Mouse (Mus musculus) liver, embryonic 13.5 days (tissue): ENCODE measurements at regions not wholly inside any gene's neighbourhood (a gene's known extent, or its start where the extent isn't known, plus 50 kb on each side); places are given as distances from the start of the nearest gene placed in this dataset.

Experiments
- ATAC-seq: fragments of 200-750 bp; cut with Nextera tagmentation; 2 replicates; pipeline ENCODE4 v1.8.0; 2017; ENCODE audit warnings: low read depth, mild to moderate bottlenecking, moderate number of reproducible peaks, moderate library complexity
- DNase-seq: peaks from one replicate; pipeline ENCODE4 v3.0.0; 2022
- H3K27ac ChIP-seq: fragments of 300-500 bp; sonication (generic); 2 replicates; pipeline ENCODE4 v1.5.1; 2015; ENCODE audit warnings: moderate library complexity, mild to moderate bottlenecking, inconsistent platforms
- H3K27me3 ChIP-seq: fragments of 300-500 bp; sonication (generic); 2 replicates; pipeline ENCODE4 v1.6.1; 2015; ENCODE audit warnings: mild to moderate bottlenecking, inconsistent platforms
- H3K36me3 ChIP-seq: fragments of 300-500 bp; sonication (generic); 2 replicates; pipeline ENCODE4 v1.6.1; 2015; ENCODE audit warnings: mild to moderate bottlenecking, inconsistent platforms
- H3K4me1 ChIP-seq: fragments of 300-500 bp; sonication (generic); replicated peaks from 2 replicates; pipeline ENCODE4 v1.6.1; 2015; ENCODE audit warnings: inconsistent platforms
- H3K4me2 ChIP-seq: fragments of 300-500 bp; sonication (generic); 2 replicates; pipeline ENCODE4 v1.6.1; 2015; ENCODE audit warnings: inconsistent platforms, mild to moderate bottlenecking, moderate library complexity
- H3K4me3 ChIP-seq: fragments of 300-500 bp; sonication (generic); replicated peaks from 2 replicates; pipeline ENCODE4 v1.5.1; 2015; ENCODE audit warnings: mild to moderate bottlenecking, inconsistent platforms
- H3K9ac ChIP-seq: fragments of 300-500 bp; sonication (generic); 2 replicates; pipeline ENCODE4 v1.6.1; 2015; ENCODE audit warnings: mild to moderate bottlenecking, inconsistent platforms
- H3K9me3 ChIP-seq: fragments of 300-500 bp; sonication (generic); replicated peaks from 2 replicates; pipeline ENCODE4 v1.6.1; 2016; ENCODE audit warnings: inconsistent platforms
- WGBS: fragments of 180-500 bp; shearing (Covaris S2); methylation state at CpG from one replicate; pipeline ENCODE4 v1.1.7; 2015; ENCODE audit not compliant: insufficient replicate concordance; 5-methylcytosine and 5-hydroxymethylcytosine counted together

DNA sequence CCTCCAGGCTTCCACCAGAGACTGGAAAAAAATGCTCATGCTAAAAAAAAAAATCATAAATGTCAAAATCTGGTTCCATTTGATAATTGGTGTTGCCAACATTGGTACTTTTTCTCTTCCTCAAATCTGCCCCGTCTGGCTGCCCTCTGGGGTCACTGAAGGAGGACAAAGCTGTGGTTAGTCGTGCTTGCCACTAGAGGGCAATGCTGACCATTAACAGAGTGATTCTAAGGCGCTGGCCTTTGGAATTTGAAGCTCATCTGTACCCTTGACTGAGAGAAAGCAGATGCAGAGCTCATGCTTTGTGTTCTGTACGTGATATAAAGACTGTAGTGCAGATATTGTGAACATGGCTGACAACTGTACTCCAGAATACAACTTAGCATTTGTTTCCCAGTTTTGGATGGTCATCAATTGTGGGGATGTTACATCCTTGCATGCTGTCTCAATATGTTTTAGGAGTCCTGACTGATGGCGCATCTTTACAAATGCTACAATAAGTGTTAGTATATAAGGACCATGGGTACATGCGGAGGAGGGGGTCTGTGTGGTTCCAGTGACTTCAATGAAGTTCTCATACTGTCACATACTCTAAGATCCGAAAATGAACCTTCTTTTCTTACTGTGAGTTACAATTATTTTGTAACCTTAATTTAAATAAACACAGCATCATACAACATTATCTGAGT is 109.0 kb upstream of the Dkk2 start:
- ATAC-seq (no peak), DNase-seq (no peak)
- no peaks in the 10 kb centered on the region for H3K27me3 ChIP-seq
- no peak overlapping the region for H3K4me2 ChIP-seq
- H3K4me1 ChIP-seq: no peaks in the 10 kb centered on the region
- H3K4me3 ChIP-seq: no peak overlapping the region
- WGBS: 29% methylated on average over 7 of the region's 7 CpGs
- no peaks in the 10 kb centered on the region for H3K36me3 ChIP-seq
- H3K9ac ChIP-seq: no peak overlapping the region
- H3K9me3 ChIP-seq: peaks cover 4% of the 10 kb centered on the region; the same call in 1 of the 2 replicates
- H3K27ac ChIP-seq: no peak overlapping the region

DNA sequence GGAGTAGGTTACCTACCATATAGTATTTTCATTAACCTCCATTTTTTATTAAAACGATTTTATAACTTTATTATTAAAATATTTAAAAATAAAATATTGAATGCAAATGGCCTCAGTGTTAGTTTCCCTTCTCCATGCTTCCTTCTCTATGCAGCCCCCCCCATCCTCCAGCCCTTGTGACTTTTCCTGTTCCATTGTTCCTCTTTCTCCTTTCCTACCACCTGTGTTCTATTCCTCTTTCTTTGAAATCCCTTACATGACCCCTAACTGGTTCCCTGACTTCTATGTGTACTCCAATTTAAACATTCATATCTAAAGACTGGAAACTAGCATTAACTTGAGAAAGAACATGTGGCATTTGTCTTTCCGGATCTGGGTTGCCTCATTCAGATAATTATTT is 101.8 kb upstream of the Dkk2 start:
- H3K36me3 ChIP-seq: no peaks in the 10 kb centered on the region
- DNase-seq (no peak), ATAC-seq (no peak)
- no peak overlapping the region for H3K27ac ChIP-seq
- H3K9ac ChIP-seq: no peak overlapping the region
- no peaks in the 10 kb centered on the region; the same call in 1 of the 2 replicates for H3K9me3 ChIP-seq
- no peaks in the 10 kb centered on the region for H3K4me1 ChIP-seq
- no peaks in the 10 kb centered on the region for H3K27me3 ChIP-seq
- H3K4me3 ChIP-seq: no peak overlapping the region
- no peak overlapping the region for H3K4me2 ChIP-seq
- WGBS: 63% methylated on average over 2 of the region's 2 CpGs

DNA sequence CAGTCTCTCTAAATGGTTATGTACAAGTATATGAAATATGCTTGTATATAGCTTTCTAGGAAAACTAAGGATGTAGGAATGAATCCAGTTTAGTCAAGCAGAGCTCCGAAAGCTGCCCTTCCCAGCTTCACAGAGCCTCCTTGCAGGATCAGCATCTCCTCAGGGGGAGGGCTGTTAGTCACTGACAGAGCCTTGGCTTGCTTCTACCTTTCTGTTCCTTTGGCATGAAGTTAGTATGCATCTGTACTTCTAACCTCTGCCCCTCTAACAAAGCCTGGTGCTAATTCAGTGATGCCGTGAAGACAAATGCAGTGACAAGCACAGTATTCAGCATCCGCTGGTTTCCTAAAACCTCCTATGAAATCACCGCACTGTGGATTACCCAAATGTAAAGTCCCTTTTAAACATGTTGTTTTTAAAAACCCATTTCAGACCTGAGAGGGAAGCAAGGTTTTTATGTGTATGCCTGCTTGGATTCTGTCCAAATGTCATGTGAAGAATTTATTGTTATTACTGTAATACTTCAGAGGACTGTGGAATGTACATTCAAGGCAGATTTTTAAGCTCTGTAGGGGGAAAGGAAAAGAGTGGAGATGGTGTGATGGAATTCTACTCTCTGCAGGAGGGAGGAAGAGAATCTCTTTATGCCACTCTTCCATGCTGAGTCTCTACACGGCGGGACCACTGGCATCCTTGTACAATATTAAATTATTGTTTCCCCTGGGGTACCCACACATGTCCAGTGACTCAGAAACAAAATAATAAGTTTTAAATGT is 86.1 kb upstream of the Dkk2 start:
- H3K4me1 ChIP-seq: no peaks in the 10 kb centered on the region
- H3K27me3 ChIP-seq: no peaks in the 10 kb centered on the region
- no peak overlapping the region for H3K4me3 ChIP-seq
- no peak overlapping the region for H3K4me2 ChIP-seq
- H3K27ac ChIP-seq: no peak overlapping the region
- H3K36me3 ChIP-seq: no peaks in the 10 kb centered on the region
- whole genome bisulfite sequencing: 76% methylated on average over 6 of the region's 6 CpGs
- no peak for DNase-seq
- no peaks in the 10 kb centered on the region for H3K9me3 ChIP-seq
- no peak overlapping the region for H3K9ac ChIP-seq
- no peak for ATAC-seq

DNA sequence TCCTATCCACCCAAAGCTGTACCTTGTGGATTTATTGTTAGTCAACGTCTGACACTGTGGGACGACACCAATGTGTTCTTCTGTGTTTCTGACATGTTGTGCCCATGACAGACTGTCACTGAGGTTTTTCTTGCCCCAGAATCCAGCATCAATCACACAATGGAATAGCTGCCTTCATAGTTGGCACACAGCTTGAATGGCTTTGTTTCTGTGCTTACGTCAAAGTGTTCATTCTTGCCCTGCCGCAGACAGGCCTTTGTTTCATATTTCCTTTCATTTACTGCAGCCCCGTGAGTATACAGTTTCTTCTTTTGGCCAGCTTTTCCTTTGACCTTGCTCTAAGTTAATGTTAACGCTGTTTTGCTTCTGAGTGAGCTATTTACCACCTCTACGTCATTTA is 78.9 kb upstream of the Dkk2 start:
- 59% methylated on average over 7 of the region's 7 CpGs for WGBS
- Histone ChIP-seq H3K27ac (no peak overlapping the region), H3K4me3 (no peak overlapping the region), H3K27me3 (no peaks in the 10 kb centered on the region), H3K9me3 (no peaks in the 10 kb centered on the region), H3K9ac (no peak overlapping the region), H3K4me1 (no peaks in the 10 kb centered on the region), H3K4me2 (no peak overlapping the region), H3K36me3 (no peaks in the 10 kb centered on the region)
- DNase-seq: no peak
- no peak for ATAC-seq

DNA sequence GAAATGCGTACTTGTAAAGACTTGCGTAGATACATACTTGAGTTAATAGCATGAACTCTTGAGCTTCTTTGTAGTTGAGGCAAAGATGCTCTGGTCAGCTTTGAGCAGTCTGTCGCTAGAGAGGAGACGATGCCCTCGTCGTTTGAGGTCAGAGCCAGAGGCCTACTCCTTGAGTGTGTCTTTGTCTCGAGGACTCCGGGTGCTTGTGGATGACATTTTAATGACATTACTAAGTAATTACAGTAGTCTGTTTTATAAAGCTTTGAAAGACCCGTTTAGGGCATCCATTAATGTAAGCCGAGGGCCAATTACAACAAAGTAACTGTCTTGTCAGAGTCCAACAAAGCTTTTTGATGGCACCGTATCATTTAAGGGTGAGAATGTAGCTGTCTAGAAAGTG is 78.2 kb upstream of the Dkk2 start:
- H3K9ac ChIP-seq: no peak overlapping the region
- H3K27ac ChIP-seq: no peak overlapping the region
- H3K36me3 ChIP-seq: no peaks in the 10 kb centered on the region
- H3K4me1 ChIP-seq: no peaks in the 10 kb centered on the region
- no peak for DNase-seq
- no peaks in the 10 kb centered on the region for H3K9me3 ChIP-seq
- H3K4me3 ChIP-seq: no peak overlapping the region
- ATAC-seq: no peak
- no peaks in the 10 kb centered on the region for H3K27me3 ChIP-seq
- H3K4me2 ChIP-seq: no peak overlapping the region
- WGBS: 78% methylated on average over 11 of the region's 11 CpGs

DNA sequence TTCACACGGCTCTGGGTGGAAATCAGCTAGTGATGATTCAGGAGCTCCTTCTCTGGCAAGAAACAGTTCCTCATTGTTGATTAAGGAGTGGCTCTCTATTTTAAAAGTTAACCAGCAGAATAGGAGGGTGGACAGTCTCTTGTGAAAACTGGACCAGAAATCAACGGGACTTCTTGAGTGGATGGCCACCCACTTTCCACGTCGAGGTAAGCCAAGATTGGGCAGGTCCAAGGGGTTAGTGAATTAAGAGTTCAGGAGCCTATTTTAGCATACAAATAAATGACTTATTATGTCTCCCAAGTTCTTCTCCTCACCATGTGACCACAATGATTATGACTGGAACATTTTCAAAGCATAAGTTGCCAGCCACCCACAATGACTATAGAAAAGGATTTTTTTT is 77.7 kb upstream of the Dkk2 start:
- ATAC-seq (no peak), DNase-seq (no peak)
- H3K9me3 ChIP-seq: no peaks in the 10 kb centered on the region
- H3K9ac ChIP-seq: no peak overlapping the region
- H3K4me3 ChIP-seq: no peak overlapping the region
- H3K27me3 ChIP-seq: no peaks in the 10 kb centered on the region
- no peak overlapping the region for H3K27ac ChIP-seq
- WGBS: 78% methylated on average over 4 of the region's 4 CpGs
- H3K36me3 ChIP-seq: no peaks in the 10 kb centered on the region
- H3K4me2 ChIP-seq: no peak overlapping the region
- H3K4me1 ChIP-seq: no peaks in the 10 kb centered on the region

DNA sequence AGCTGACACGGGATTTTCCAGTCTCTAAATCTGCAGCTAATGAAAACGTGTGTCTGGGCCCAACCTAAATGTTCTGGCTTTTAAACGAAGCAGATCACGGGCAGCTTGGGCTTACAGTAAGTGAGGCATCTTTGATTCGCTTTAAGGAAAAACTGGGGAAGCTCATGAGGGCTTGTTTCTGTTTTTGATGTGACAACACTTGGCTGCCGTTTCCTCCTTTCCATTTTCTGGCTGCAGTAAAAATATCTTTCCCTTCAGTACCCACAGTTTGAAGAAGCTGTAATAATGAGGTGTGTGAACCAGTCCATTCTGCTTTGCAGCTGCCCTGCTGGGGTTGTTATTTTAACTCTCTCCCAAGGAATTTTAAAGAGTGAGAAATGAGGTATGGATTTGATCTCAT is 69.9 kb upstream of the Dkk2 start:
- ATAC-seq (no peak), DNase-seq (no peak)
- Histone ChIP-seq H3K4me1 (no peaks in the 10 kb centered on the region), H3K27ac (no peak overlapping the region), H3K36me3 (no peaks in the 10 kb centered on the region), H3K4me2 (no peak overlapping the region), H3K4me3 (no peak overlapping the region), H3K9me3 (no peaks in the 10 kb centered on the region), H3K9ac (no peak overlapping the region), H3K27me3 (no peaks in the 10 kb centered on the region)
- WGBS: 44% methylated on average over 6 of the region's 6 CpGs

DNA sequence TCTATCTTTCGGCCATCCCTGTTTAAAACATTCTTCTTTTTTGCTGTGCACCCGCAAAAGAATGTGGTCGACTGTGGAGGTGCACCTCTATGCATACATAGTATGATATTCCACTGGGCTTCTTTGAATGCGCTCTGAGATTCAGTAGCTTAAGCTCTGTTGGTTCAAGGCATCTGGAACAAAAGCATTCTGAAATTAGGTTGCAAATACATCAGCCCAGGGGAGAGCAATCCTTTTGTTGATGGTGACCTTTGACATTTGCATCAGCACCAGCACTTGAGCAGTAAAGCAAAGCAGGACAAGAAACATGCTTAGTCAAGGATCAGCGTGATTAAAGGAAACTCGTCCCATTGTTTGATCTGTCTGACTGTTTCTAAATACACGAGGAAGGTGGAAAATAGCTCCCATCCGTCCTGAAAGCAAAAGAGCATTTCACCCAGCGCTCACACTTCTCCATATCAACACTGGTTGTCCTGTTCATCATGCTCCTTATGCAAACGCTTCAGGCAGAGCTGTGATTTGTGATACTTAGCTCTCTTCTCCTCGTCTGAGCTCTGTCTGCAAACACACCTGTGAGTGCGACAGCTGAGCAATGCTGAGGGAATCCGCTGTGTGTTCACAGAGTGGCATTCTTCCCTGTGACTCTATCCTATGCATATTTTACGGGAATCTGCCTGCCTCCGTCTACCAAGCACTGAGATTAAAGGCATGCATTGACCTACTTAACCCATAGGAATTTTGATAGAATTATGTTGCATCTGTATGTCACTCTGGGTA is 67.4 kb upstream of the Dkk2 start:
- WGBS: 47% methylated on average over 15 of the region's 15 CpGs
- no peak overlapping the region for H3K9ac ChIP-seq
- DNase-seq: no peak
- H3K36me3 ChIP-seq: no peaks in the 10 kb centered on the region
- H3K27me3 ChIP-seq: no peaks in the 10 kb centered on the region
- no peaks in the 10 kb centered on the region for H3K9me3 ChIP-seq
- no peak overlapping the region for H3K4me2 ChIP-seq
- no peak overlapping the region for H3K27ac ChIP-seq
- no peaks in the 10 kb centered on the region for H3K4me1 ChIP-seq
- no peak for ATAC-seq
- H3K4me3 ChIP-seq: no peak overlapping the region

DNA sequence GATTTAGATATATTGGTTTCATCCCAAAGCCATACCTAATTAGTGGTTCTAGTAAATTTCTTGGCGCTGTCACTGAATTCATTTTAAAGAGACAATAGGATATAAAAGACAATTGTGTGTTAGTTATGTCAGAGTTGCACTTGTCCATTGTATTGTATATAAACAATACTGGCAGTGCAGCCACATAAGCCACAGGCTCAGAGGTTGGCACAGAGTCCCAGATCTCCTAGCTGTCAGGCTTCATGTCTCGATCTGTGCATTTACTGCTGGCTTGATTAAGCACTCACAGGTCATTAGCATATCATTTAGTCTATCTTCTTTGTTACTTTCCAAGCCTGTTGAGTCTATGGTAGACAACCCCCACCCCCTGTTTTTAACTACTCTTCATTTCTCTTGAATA is 66.6 kb upstream of the Dkk2 start:
- H3K4me2 ChIP-seq: no peak overlapping the region
- no peak overlapping the region for H3K27ac ChIP-seq
- H3K4me3 ChIP-seq: no peak overlapping the region
- no peaks in the 10 kb centered on the region for H3K27me3 ChIP-seq
- DNase-seq: no peak
- H3K9ac ChIP-seq: no peak overlapping the region
- no peaks in the 10 kb centered on the region for H3K4me1 ChIP-seq
- ATAC-seq: no peak
- 71% methylated on average over 2 of the region's 2 CpGs for WGBS
- no peaks in the 10 kb centered on the region for H3K36me3 ChIP-seq
- H3K9me3 ChIP-seq: no peaks in the 10 kb centered on the region

DNA sequence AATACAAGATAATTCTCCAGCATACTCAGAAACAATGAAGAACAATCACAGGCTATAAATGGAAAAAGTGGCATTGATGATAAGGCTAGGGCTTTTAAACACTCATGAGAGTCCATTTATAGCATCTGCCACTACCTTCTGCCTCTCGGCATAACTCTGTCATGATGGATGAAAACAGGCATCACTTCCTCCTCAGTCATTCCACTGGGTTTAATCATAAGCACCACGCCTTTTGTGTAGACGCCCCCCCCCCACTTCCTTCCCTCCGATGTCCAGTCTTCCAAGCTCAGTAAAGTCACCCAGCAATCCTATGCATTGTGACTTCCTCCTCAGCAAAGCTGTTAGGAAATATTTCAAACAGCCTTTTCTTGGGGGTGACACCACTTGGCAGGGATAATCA is 63.1 kb upstream of the Dkk2 start:
- no peaks in the 10 kb centered on the region for H3K4me1 ChIP-seq
- no peaks in the 10 kb centered on the region for H3K27me3 ChIP-seq
- H3K4me2 ChIP-seq: no peak overlapping the region
- no peak overlapping the region for H3K27ac ChIP-seq
- H3K9ac ChIP-seq: no peak overlapping the region
- no peaks in the 10 kb centered on the region for H3K9me3 ChIP-seq
- ATAC-seq (no peak), DNase-seq (no peak)
- 25% methylated on average over 4 of the region's 4 CpGs for WGBS
- H3K4me3 ChIP-seq: no peak overlapping the region
- H3K36me3 ChIP-seq: no peaks in the 10 kb centered on the region

DNA sequence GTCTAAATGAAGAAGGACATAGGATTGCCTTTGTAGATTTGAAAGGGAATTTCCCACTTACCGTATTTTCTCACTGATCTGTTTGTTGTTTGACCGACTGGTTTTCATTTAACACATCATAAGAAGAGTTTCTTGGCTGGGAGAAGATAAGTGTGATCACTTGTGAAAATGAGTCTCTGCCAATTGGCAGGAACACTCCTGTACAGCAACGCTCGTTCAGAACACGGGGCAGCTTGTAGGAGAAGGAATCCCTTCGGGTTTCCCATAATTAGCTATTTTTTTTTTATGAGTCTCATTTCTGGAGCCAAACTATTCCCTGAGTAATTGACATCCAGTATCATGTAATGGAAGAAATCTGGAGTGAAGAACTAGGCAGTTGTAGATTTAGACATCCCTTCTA is 61.8 kb upstream of the Dkk2 start:
- H3K9me3 ChIP-seq: no peaks in the 10 kb centered on the region

More for the DNA sequence above, 61.8 kb upstream of the Dkk2 start:
- Histone ChIP-seq H3K4me3 (no peak overlapping the region), H3K4me2 (no peak overlapping the region), H3K4me1 (no peaks in the 10 kb centered on the region), H3K27ac (no peak overlapping the region), H3K9ac (no peak overlapping the region), H3K36me3 (no peaks in the 10 kb centered on the region), H3K27me3 (no peaks in the 10 kb centered on the region)
- 65% methylated on average over 6 of the region's 6 CpGs for WGBS
- DNase-seq (no peak), ATAC-seq (no peak)
